Mouse (Mus musculus) heart, embryonic 15.5 days (tissue): ENCODE measurements around the gene Pfn1. TPM values are rescaled to one million over a fixed set of nuclear protein-coding genes. Genes with fewer than 3 reads are reported as not detected.

Experiments used
- ATAC-seq: fragments of 200-750 bp; cut with Nextera tagmentation; replicated peaks from 2 replicates; pipeline ENCODE4 v1.8.0; 2017; ENCODE audit warnings: low read depth, moderate TSS enrichment; ENCODE audit not compliant: insufficient number of reproducible peaks, insufficient read depth, low FRiP score
- H3K27ac ChIP-seq: fragments of 300-500 bp; sonication (generic); 2 replicates; pipeline ENCODE4 v1.5.1; 2015; ENCODE audit warnings: mild to moderate bottlenecking, inconsistent platforms
- H3K27me3 ChIP-seq: fragments of 300-500 bp; sonication (generic); 2 replicates; pipeline ENCODE4 v1.6.1; 2015; ENCODE audit warnings: inconsistent platforms
- H3K36me3 ChIP-seq: fragments of 300-500 bp; sonication (generic); 2 replicates; pipeline ENCODE4 v1.6.1; 2015; ENCODE audit warnings: mild to moderate bottlenecking, inconsistent platforms
- H3K4me1 ChIP-seq: fragments of 300-500 bp; sonication (generic); replicated peaks from 2 replicates; pipeline ENCODE4 v1.6.1; 2015; ENCODE audit warnings: inconsistent platforms
- H3K4me2 ChIP-seq: fragments of 300-500 bp; sonication (generic); 2 replicates; pipeline ENCODE4 v1.6.1; 2015; ENCODE audit warnings: inconsistent platforms, mild to moderate bottlenecking, moderate library complexity
- H3K4me3 ChIP-seq: fragments of 300-500 bp; sonication (generic); 2 replicates; pipeline ENCODE4 v1.5.1; 2015; ENCODE audit warnings: mild to moderate bottlenecking, inconsistent platforms
- H3K9ac ChIP-seq: fragments of 300-500 bp; sonication (generic); 2 replicates; pipeline ENCODE4 v1.6.1; 2015; ENCODE audit warnings: mild to moderate bottlenecking, inconsistent platforms
- H3K9me3 ChIP-seq: fragments of 300-500 bp; sonication (generic); replicated peaks from 2 replicates; pipeline ENCODE4 v1.6.1; 2016; ENCODE audit warnings: inconsistent platforms
- WGBS: fragments of 180-500 bp; shearing (Covaris S2); methylation state at CpG from one replicate; pipeline ENCODE4 v1.1.7; 2015; ENCODE audit warnings: mixed read lengths; 5-methylcytosine and 5-hydroxymethylcytosine counted together
- polyA plus RNA-seq: library from polyadenylated mRNA; unstranded; fragments of >200 nt; fragmentation: Nextera tagmentation; extraction: Ambion mirVana; gene quantifications from 2 replicates; pipeline ENCODE4 v1.2.1, GENCODE M21; 2015

Gene Pfn1
- polyA plus RNA-seq, result 1,318 and 1,359 TPM in 2 replicates

GRCm38 (mm10) chr11:70654198-70654922 lies at the start of gene Pfn1:
Gene Pfn1, minus strand, starts transcription at chr11:70654644.
- Histone ChIP-seq H3K4me1 (peaks cover 73% of the 10 kb centered on the region), H3K9ac (peak within 1 kb of the TSS; percentile 100), H3K4me3 (peak within 1 kb of the TSS; percentile 98), H3K27ac (peak within 1 kb of the TSS; percentile 99), H3K27me3 (no peaks in the 10 kb centered on the region), H3K36me3 (peaks cover 35% of the 10 kb centered on the region), H3K9me3 (no peaks in the 10 kb centered on the region), H3K4me2 (peak within 1 kb of the TSS; percentile 93)
- WGBS, result under 1% methylated on average over 58 of the region's 61 CpGs
- peak; percentile 21 for ATAC-seq

DNA sequence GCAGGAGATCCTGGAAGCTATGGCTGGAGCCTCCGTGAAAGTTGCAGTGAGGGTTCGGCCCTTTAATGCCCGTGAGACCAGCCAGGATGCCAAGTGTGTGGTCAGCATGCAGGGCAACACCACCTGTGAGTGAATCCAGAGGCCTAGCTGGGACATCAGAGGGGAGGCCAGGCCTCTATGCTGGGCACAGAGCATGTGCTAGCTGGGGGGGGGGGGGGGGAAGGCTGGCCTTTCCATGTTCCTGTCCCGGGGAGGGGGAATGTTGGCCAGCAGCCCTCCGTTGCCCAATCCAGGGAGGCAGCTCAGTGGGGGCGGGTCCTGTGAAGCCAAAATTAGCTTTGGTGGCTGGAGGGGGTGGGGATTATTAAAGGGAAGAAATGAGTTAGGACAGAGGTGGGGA lies 48.3 kb upstream of the Pfn1 start:
- ATAC-seq, result peak; percentile 51
- Histone ChIP-seq H3K9me3 (no peaks in the 10 kb centered on the region), H3K4me3 (peak overlapping the region; percentile 91), H3K4me1 (peaks cover 35% of the 10 kb centered on the region), H3K27me3 (no peaks in the 10 kb centered on the region), H3K27ac (peak overlapping the region; percentile 96), H3K36me3 (peaks cover 47% of the 10 kb centered on the region), H3K9ac (peak overlapping the region; percentile 98), H3K4me2 (peak overlapping the region; percentile 89)
- WGBS, result 33% methylated on average over 6 of the region's 6 CpGs

DNA sequence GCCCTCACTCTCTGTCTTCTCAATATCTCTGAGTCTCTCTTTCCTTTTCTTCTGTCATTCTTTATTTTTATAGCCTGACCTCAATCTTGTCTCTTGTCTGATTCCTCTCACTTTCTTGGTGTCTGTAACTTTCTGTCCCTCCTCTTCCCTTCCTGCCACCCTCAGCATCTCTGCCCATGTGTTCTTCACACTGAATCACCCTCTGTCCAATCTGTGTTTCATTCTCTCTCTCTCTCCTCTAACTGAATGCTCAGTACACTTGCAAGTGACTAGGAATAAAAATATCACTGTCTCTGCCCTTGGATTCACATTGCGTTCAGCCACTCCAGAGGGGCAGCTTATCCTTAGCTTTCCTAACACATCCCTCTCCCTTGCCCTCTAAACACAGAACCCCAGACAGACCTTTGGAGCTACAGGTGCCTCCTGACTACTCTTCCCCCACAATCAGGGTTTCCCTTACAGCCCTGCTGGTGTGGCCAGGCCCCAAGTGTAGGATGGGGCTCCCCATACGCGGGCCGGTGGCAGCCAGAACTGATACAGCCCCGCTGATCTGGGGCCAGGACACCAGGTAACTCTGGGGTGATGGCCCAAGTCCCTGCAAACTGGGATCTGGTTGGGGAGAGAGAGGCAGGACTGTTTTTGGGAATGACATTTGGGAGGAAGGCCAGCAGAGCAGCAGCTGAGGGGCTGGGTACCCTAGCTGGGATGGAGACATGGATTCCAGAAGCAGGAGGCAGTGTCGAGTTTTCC lies 47.7 kb upstream of the Pfn1 start:
- Histone ChIP-seq H3K36me3 (peaks cover 41% of the 10 kb centered on the region), H3K9me3 (no peaks in the 10 kb centered on the region), H3K27me3 (no peaks in the 10 kb centered on the region), H3K4me2 (peak overlapping the region; percentile 89), H3K4me3 (peak overlapping the region; percentile 91), H3K27ac (peak overlapping the region; percentile 96), H3K4me1 (peaks cover 35% of the 10 kb centered on the region), H3K9ac (peak overlapping the region; percentile 98)
- 54% methylated on average over 6 of the region's 6 CpGs for WGBS
- ATAC-seq, result no peak

DNA sequence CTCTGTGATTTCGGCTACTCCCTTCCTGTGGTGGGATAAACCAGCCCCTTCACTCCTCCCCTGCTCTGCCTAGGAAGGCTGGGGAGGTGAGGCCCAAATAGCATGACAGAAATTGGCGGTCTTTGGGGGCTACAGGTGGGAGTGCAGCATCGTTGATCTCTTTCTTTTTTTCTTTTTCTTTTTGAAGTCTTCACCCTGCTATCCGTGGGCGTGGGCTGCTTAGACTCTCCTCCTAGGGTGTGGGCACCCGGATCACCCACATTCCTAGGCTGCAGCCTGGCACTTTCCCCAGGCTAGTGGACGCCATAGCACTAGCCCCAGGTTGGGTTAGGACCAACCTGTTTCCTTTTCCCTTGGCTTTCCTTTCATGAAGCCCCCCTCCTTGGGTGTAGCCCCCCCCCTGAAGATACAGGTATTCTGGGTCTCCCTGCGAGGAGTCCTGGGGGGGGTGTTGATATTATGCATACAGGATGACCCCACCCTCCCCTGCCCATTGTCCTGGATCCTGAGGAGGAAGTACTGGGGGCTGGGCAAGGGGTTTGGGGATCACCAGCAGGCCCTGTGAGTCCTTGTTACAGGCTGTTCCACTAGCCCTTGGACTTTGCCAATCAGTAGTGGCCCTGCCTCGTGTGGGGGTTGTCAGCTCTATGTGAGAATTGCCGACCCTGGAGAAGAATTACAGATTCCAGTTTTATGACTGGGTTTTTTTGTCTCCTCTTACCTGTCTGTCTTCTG lies 46.9 kb upstream of the Pfn1 start:
- WGBS, result 6% methylated on average over 10 of the region's 10 CpGs
- peaks cover 33% of the 10 kb centered on the region for H3K36me3 ChIP-seq
- H3K27me3 ChIP-seq, result no peaks in the 10 kb centered on the region

GRCm38 (mm10) chr11:70700613-70701012 lies 46.2 kb upstream of the Pfn1 start:
- WGBS, result under 1% methylated on average over 34 of the region's 34 CpGs
- Histone ChIP-seq H3K9me3 (no peaks in the 10 kb centered on the region), H3K4me2 (peak overlapping the region; percentile 89), H3K4me1 (peaks cover 35% of the 10 kb centered on the region), H3K36me3 (peaks cover 25% of the 10 kb centered on the region), H3K4me3 (peak overlapping the region; percentile 91), H3K27ac (peak overlapping the region; percentile 96), H3K9ac (peak overlapping the region; percentile 98), H3K27me3 (no peaks in the 10 kb centered on the region)
- ATAC-seq, result peak; percentile 59

More for the DNA sequence above, 46.9 kb upstream of the Pfn1 start:
- no peak for ATAC-seq
- H3K4me1 ChIP-seq, result peaks cover 35% of the 10 kb centered on the region
- peak overlapping the region; percentile 91 for H3K4me3 ChIP-seq
- peak overlapping the region; percentile 98 for H3K9ac ChIP-seq
- peak overlapping the region; percentile 96 for H3K27ac ChIP-seq
- no peaks in the 10 kb centered on the region for H3K9me3 ChIP-seq
- peak overlapping the region; percentile 89 for H3K4me2 ChIP-seq

GRCm38 (mm10) chr11:70699722-70700556 lies 45.5 kb upstream of the Pfn1 start, which contains the start of the genes Inca1 and Kif1c:
Gene Inca1, minus strand, starts transcription at chr11:70700155.
Gene Kif1c, plus strand, starts transcription at chr11:70700548.
- peak within 1 kb of the TSS; percentile 98 for H3K9ac ChIP-seq
- H3K36me3 ChIP-seq, result peaks cover 19% of the 10 kb centered on the region
- no peaks in the 10 kb centered on the region for H3K9me3 ChIP-seq
- WGBS, result under 1% methylated on average over 69 of the region's 69 CpGs
- peaks cover 35% of the 10 kb centered on the region for H3K4me1 ChIP-seq
- ATAC-seq, result peak; percentile 88
- H3K4me2 ChIP-seq, result peak within 1 kb of the TSS; percentile 89
- H3K27me3 ChIP-seq, result no peaks in the 10 kb centered on the region
- H3K4me3 ChIP-seq, result peak within 1 kb of the TSS; percentile 91
- H3K27ac ChIP-seq, result peak within 1 kb of the TSS; percentile 96

GRCm38 (mm10) chr11:70699051-70699450 lies 44.6 kb upstream of the Pfn1 start:
- peaks cover 10% of the 10 kb centered on the region for H3K36me3 ChIP-seq
- H3K4me2 ChIP-seq, result no peak overlapping the region
- no peak overlapping the region for H3K9ac ChIP-seq
- H3K27ac ChIP-seq, result no peak overlapping the region
- H3K4me3 ChIP-seq, result no peak overlapping the region
- no peaks in the 10 kb centered on the region for H3K9me3 ChIP-seq
- no peak for ATAC-seq
- WGBS, result 84% methylated on average over 2 of the region's 2 CpGs
- H3K4me1 ChIP-seq, result peaks cover 35% of the 10 kb centered on the region
- no peaks in the 10 kb centered on the region for H3K27me3 ChIP-seq

DNA sequence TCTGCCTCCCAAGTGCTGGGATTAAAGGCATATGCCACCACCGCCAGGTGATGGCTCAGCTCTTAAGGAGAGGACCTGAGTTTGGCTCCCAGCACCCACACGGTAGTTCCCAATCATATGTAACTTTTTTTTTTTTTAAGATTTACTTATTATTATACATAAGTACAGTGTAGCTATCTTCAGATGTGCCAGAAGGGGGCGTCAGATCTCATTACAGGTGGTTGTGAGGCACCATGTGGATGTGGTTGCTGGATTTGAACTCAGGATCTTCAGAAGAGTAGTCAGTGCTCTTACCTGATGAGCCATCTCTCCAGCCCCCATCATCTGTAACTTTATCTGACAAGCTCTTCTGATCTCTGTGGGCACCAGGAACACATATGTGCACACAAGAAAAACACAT lies 42.9 kb upstream of the Pfn1 start:
- no peak overlapping the region for H3K27ac ChIP-seq
- WGBS, result 78% methylated on average over 3 of the region's 3 CpGs
- H3K36me3 ChIP-seq, result no peaks in the 10 kb centered on the region
- H3K9ac ChIP-seq, result no peak overlapping the region
- no peak overlapping the region for H3K4me2 ChIP-seq
- no peak for ATAC-seq
- H3K27me3 ChIP-seq, result no peaks in the 10 kb centered on the region
- no peaks in the 10 kb centered on the region for H3K9me3 ChIP-seq
- H3K4me3 ChIP-seq, result no peak overlapping the region
- peaks cover 19% of the 10 kb centered on the region for H3K4me1 ChIP-seq

DNA sequence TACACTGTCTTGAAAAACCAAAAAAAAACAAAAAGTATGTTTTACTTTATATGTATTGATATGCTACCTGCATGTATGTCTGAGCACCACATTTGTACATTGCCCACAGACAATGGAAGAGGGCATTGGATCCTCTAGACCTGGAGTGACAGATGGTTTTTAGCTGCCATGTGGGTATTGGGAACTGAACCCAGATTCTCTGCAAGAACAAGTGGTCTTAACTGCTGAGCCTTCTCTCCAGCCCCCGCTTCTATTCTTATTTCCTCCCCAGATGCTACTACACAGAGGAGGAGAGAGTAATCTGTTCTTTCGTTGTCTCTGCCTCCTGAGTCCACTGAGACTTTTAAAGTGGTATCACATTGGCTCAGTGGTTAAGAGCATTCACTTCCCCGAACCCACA lies 39.1 kb upstream of the Pfn1 start:
- WGBS, result 50% methylated on average over 3 of the region's 3 CpGs
- no peak for ATAC-seq
- no peak overlapping the region for H3K4me3 ChIP-seq
- no peak overlapping the region for H3K9ac ChIP-seq
- H3K4me2 ChIP-seq, result no peak overlapping the region
- no peak overlapping the region for H3K27ac ChIP-seq
- H3K36me3 ChIP-seq, result no peaks in the 10 kb centered on the region
- H3K4me1 ChIP-seq, result peaks cover 6% of the 10 kb centered on the region
- H3K27me3 ChIP-seq, result no peaks in the 10 kb centered on the region
- H3K9me3 ChIP-seq, result no peaks in the 10 kb centered on the region

GRCm38 (mm10) chr11:70689578-70689977 lies 35.1 kb upstream of the Pfn1 start:
- H3K4me3 ChIP-seq, result no peak overlapping the region
- no peaks in the 10 kb centered on the region for H3K9me3 ChIP-seq
- no peaks in the 10 kb centered on the region for H3K27me3 ChIP-seq
- peaks cover 11% of the 10 kb centered on the region; the same call in 1 of the 2 replicates for H3K36me3 ChIP-seq
- H3K4me1 ChIP-seq, result peaks cover 22% of the 10 kb centered on the region
- H3K9ac ChIP-seq, result no peak overlapping the region
- no peak for ATAC-seq
- WGBS, result 37% methylated on average over 4 of the region's 4 CpGs
- no peak overlapping the region for H3K4me2 ChIP-seq
- H3K27ac ChIP-seq, result no peak overlapping the region
